Comparison of ENCODE assay signal across 9 mouse cellular contexts in the genomic region with DNA sequence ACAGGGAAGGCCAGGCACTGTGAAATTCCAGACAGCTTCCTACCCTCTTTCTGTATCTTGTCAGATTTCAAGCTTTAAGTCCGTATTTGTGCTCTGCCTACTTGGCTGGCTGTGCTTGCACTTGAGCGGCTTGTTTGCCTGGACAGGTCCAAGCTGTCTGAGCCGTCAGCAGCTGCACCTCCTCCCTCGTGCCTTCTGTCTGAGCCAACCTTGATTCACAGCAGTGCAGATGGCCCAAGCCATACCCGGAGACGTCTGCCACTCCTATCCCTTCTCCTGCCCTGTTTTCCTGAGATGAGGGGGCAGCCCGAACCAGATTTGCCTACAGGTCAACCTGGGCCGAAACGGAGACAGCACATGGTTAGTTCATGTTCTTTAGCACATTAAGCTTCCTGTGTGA. TPM values are rescaled to one million over a fixed set of nuclear protein-coding genes. Genes with fewer than 3 reads are reported as not detected.
DNase-seq lines count a peak whose midpoint lies in the region; TF ChIP-seq lines count a peak whose summit lies in the region.
"Had no signal": no experiment of that assay in that cellular context is flagged by ENCODE, and none has a peak within 500 bp of the region (broad histone marks: within the 10 kb centered on the region; RNA-seq: fewer than 3 reads in every experiment).

No protein-coding gene starts in this region.

- DNase-seq in adrenal gland, adult (ENCODE audit: inconsistent age in 2 of 2, low spot score in 1 of 2), result peak; percentile 30 to 52
- DNase-seq in adrenal gland, adult 2 months, result no peak
- peak; percentile 26 for DNase-seq in lung, postnatal 14 days
- no peak for DNase-seq in lung, adult 2 months
- DNase-seq in cerebellum, postnatal 36 days, result peak; percentile 71 to 73
- DNase-seq in retina, embryonic 14.5 days (ENCODE audit: low spot score), result peak; percentile 24
- DNase-seq in ovary, postnatal 10 days (ENCODE audit: low spot score), result no peak
- DNase-seq in embryo, embryonic 11 days, result no peak
- DNase-seq: kidney, adult 11 months had no signal

- TF ChIP-seq POLR2A in lung, adult 2 months (IDR thresholded peaks at IDR 0.05; ENCODE audit: borderline replicate concordance, extremely low read depth, low read depth, low read length), result no peak

- H3K4me3 ChIP-seq in lung, adult 2 months (replicated peaks; ENCODE audit: extremely low read depth, low read depth, low read length), result no peak overlapping the region

- no peak for TF ChIP-seq CTCF in lung, adult 2 months (IDR thresholded peaks at IDR 0.05; ENCODE audit: insufficient read depth, low read length)

- no peaks in the 10 kb centered on the region; the same call in 1 of the 2 replicates for H3K4me1 ChIP-seq in lung, adult 2 months (ENCODE audit: control insufficient read depth, insufficient read depth, low read length)

- 68% methylated on average over 9 of the region's 9 CpGs for WGBS in lung, adult 2 months

RNA-seq across cellular contexts. Expression of gene Lrrc4, which starts 14.5 kb away (rescaled TPM):
- 1 to 10 TPM; 5.6 to 8.1 TPM for total RNA-seq in adrenal gland, adult 2 months (2021)
- polyA plus RNA-seq in adrenal gland, adult 2 months (2012; rRNA removed), result 3.6 and 6.1 TPM in 2 replicates
- polyA plus RNA-seq in lung, adult 2 months (2012; rRNA removed), result 0.57 and 0.82 TPM in 2 replicates

Comparison
In these comparisons a context has a peak if more than half of its experiments do, and no peak if none do; other contexts are left out.
1. DNase-seq: peak in adrenal gland, adult (2 of 2), lung, postnatal 14 days (single experiment), cerebellum, postnatal 36 days (2 of 2) and retina, embryonic 14.5 days (single experiment); none in adrenal gland, adult 2 months (single experiment), lung, adult 2 months (single experiment), ovary, postnatal 10 days (single experiment) and embryo, embryonic 11 days (single experiment).